Mouse (Mus musculus): ENCODE data around the gene Myo16. TPM values are rescaled to one million over a fixed set of nuclear protein-coding genes. Genes with fewer than 3 reads are reported as not detected.

The Myo16 gene
- polyA plus RNA-seq, 1 experiment from 2014 or later = 0.25 TPM

DNA sequence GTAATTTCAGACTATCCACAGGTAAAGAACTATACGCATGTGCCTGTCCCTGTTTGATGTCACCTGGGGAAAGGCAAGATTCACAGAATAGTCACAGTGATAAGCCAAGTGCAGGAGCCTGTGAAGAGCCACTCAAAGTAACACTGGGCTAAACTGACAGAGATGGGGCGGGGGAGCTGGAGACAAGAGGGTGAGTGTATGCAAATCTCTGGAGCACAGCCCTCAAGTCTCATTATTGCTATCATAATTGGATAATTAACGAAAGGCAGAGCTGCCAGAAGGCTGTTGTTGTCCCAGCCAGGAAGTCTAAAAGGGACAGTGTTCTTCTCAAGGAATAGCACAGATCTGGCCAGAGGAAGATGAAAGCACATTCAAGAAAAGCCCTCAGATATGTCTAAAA is 490.8 kb downstream of the Myo16 start:
- Histone ChIP-seq H3K27ac (ENCODE audit: low read length) (no peak overlapping the region), H3K9me3 (ENCODE audit: control insufficient read depth, low read length) (no peaks in the 10 kb centered on the region), H3K4me1 (replicated peaks; ENCODE audit: control insufficient read depth, insufficient read depth, low read length) (no peaks in the 10 kb centered on the region), H3K4me3 (ENCODE audit: low read length) (no peak overlapping the region), H3K9ac (ENCODE audit: low read length) (no peak overlapping the region), H3K36me3 (ENCODE audit: control insufficient read depth, insufficient read depth, low read length) (no peaks in the 10 kb centered on the region), H3K4me2 (ENCODE audit: low read depth, low read length) (no peak overlapping the region), H3K27me3 (ENCODE audit: control insufficient read depth, insufficient read depth, low read depth, low read length) (no peaks in the 10 kb centered on the region)
- WGBS = 55% methylated on average over 3 of the region's 3 CpGs
- ATAC-seq (ENCODE audit: low read depth) = no peak

DNA sequence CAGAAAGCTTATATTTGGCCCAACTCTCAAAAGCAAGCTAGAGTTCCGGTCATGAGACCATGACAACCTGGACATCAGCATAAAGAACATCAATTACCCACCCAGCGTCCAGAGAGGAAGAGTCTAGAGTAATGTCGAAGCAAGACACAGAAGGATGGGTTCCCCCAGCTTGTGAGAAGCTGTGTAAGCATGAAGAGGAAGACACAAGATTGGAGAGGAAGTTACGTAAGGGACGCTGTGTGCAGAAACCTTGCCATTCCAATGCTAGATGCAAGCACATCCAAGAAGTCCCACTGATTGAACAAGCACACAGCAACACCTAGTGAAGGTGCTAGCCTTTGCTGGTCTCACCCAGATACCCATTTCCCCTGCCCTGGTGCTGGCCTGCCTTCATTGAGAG is 492.0 kb downstream of the Myo16 start:
- H3K9ac ChIP-seq (ENCODE audit: low read length) = no peak overlapping the region

DNA sequence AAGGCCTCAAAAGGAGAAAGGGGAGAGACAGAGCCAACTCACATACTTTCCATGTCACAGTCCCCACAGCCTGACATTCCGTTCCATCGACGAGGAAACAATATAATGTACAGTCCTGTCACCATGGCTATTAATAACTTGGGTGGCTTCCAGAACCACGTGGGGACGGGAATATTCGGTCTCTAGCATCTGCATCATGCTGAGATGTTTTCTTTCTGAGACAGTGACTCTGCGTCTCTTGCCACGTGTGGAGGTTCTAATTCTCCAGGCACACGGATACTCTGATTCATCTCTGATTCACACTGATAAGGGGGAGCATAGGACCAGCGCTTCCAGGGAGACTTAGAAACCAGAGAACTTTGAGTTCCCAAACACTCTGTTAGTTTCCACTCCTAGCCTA is 492.8 kb downstream of the Myo16 start:
- WGBS = 45% methylated on average over 10 of the region's 10 CpGs
- ATAC-seq (ENCODE audit: low read depth) = 0 out of 2 replicates have a peak, but pooled peaks have one; percentile 36

More for the DNA sequence above, 492.0 kb downstream of the Myo16 start:
- no peak overlapping the region for H3K4me2 ChIP-seq (ENCODE audit: low read depth, low read length)
- no peaks in the 10 kb centered on the region for H3K9me3 ChIP-seq (ENCODE audit: control insufficient read depth, low read length)
- H3K4me1 ChIP-seq (replicated peaks; ENCODE audit: control insufficient read depth, insufficient read depth, low read length) = no peaks in the 10 kb centered on the region
- H3K36me3 ChIP-seq (ENCODE audit: control insufficient read depth, insufficient read depth, low read length) = no peaks in the 10 kb centered on the region
- H3K4me3 ChIP-seq (ENCODE audit: low read length) = no peak overlapping the region
- no peak for ATAC-seq (ENCODE audit: low read depth)
- H3K27ac ChIP-seq (ENCODE audit: low read length) = no peak overlapping the region
- WGBS = 88% methylated on average over 5 of the region's 5 CpGs
- no peaks in the 10 kb centered on the region for H3K27me3 ChIP-seq (ENCODE audit: control insufficient read depth, insufficient read depth, low read depth, low read length)

DNA sequence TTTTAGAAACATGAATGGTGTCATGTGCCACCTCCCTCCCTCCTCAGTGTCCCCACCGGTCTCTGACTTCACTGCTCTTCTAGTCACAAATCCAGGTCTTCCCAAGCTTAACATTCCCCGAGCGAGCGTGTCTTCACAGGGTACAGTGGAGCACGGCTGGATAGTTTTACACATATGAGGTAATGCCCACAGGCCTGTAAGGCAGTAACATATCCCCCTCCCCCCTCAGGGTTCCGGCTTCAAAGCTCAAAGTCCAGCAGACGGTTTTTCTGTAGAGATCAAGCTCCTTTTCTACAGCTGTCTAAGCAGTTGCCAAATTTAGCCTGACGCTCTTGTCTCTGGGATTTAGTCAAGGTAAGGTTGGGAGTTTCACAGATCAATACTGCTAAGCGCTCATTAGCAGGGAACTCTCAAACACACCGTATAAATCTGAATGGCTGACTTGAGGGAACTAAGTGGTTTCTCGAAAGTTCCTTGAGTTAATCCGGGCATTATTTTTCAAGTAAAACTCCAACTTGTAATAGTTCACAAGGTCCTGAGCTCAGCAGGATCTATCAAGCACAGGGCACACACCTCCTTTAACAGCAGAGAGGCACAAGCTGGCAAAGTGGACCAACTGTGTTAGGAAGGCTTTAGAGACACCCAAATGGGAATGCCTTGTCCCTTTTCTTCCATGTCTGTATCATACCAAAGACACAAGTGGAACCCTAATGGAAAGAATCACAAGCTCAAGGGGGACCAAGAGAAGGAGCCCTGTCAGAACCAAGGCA is 498.0 kb downstream of the Myo16 start:
- Histone ChIP-seq H3K27ac (ENCODE audit: low read length) (no peak overlapping the region), H3K36me3 (ENCODE audit: control insufficient read depth, insufficient read depth, low read length) (no peaks in the 10 kb centered on the region), H3K27me3 (ENCODE audit: control insufficient read depth, insufficient read depth, low read depth, low read length) (no peaks in the 10 kb centered on the region), H3K9me3 (ENCODE audit: control insufficient read depth, low read length) (no peaks in the 10 kb centered on the region), H3K4me2 (ENCODE audit: low read depth, low read length) (no peak overlapping the region), H3K9ac (ENCODE audit: low read length) (no peak overlapping the region), H3K4me1 (replicated peaks; ENCODE audit: control insufficient read depth, insufficient read depth, low read length) (no peaks in the 10 kb centered on the region), H3K4me3 (ENCODE audit: low read length) (no peak overlapping the region)
- WGBS = 77% methylated on average over 12 of the region's 12 CpGs
- ATAC-seq (ENCODE audit: low read depth) = no peak

More for the DNA sequence above, 492.8 kb downstream of the Myo16 start:
- Histone ChIP-seq H3K9me3 (ENCODE audit: control insufficient read depth, low read length) (no peaks in the 10 kb centered on the region), H3K4me2 (ENCODE audit: low read depth, low read length) (no peak overlapping the region), H3K9ac (ENCODE audit: low read length) (no peak overlapping the region), H3K27me3 (ENCODE audit: control insufficient read depth, insufficient read depth, low read depth, low read length) (no peaks in the 10 kb centered on the region), H3K4me3 (ENCODE audit: low read length) (no peak overlapping the region), H3K36me3 (ENCODE audit: control insufficient read depth, insufficient read depth, low read length) (no peaks in the 10 kb centered on the region), H3K27ac (ENCODE audit: low read length) (no peak overlapping the region), H3K4me1 (replicated peaks; ENCODE audit: control insufficient read depth, insufficient read depth, low read length) (no peaks in the 10 kb centered on the region)

DNA sequence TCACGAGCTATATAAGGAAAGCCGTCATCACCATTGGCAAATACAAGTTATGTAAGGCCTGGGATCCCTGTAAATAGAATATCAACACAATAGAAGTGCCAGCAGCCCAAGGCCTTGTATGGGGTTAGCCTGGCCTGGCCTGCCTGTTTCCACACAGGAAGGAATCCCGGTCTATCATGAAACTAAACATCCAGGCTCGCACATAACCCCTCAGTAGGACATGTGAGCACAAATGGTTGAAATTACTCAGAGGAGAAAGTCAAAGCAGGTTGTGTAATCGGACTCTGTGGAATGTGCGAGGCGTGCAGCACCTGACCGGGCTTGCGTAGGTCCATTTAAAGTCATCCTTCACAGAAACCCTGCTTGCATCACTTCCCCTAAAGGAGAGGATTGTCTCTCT is 499.6 kb downstream of the Myo16 start:
- H3K27ac ChIP-seq (ENCODE audit: low read length) = no peak overlapping the region
- H3K9me3 ChIP-seq (ENCODE audit: control insufficient read depth, low read length) = no peaks in the 10 kb centered on the region
- no peak overlapping the region for H3K4me3 ChIP-seq (ENCODE audit: low read length)
- H3K4me2 ChIP-seq (ENCODE audit: low read depth, low read length) = no peak overlapping the region
- no peaks in the 10 kb centered on the region for H3K27me3 ChIP-seq (ENCODE audit: control insufficient read depth, insufficient read depth, low read depth, low read length)
- H3K36me3 ChIP-seq (ENCODE audit: control insufficient read depth, insufficient read depth, low read length) = no peaks in the 10 kb centered on the region
- H3K9ac ChIP-seq (ENCODE audit: low read length) = no peak overlapping the region
- WGBS = 63% methylated on average over 9 of the region's 9 CpGs
- no peaks in the 10 kb centered on the region for H3K4me1 ChIP-seq (replicated peaks; ENCODE audit: control insufficient read depth, insufficient read depth, low read length)
- ATAC-seq (ENCODE audit: low read depth) = peak; percentile 66

DNA sequence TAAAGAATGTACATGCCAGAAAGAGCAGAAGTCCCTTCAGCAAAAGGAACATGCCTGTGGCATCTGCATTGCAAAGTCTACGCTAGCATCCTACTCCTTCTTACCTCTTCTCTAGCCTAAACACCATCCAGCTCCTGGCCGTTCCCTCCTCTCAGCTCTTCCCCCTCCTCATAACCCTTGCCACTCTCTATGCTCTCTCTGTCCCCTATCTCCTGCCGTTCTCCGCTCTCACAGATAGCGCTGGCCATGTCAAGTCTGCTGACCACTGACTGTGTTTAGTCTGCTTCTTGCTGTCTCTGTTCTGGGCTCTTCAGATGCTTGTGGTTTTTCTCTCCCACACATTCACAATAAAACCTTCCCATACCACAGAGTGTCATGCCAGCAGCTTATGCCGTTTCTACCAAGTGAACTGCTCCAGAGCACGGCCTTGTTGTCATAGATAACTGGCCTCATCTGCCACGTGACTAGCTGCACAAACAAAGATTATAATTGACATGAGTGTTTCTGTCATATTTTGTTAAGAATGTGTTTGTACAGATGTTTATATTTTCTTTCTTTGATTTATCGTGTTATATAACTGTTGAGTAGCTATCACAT is 501.3 kb downstream of the Myo16 start:
- no peak for ATAC-seq (ENCODE audit: low read depth)
- Histone ChIP-seq H3K27me3 (ENCODE audit: control insufficient read depth, insufficient read depth, low read depth, low read length) (no peaks in the 10 kb centered on the region), H3K9ac (ENCODE audit: low read length) (no peak overlapping the region), H3K9me3 (ENCODE audit: control insufficient read depth, low read length) (no peaks in the 10 kb centered on the region), H3K4me2 (ENCODE audit: low read depth, low read length) (no peak overlapping the region), H3K36me3 (ENCODE audit: control insufficient read depth, insufficient read depth, low read length) (no peaks in the 10 kb centered on the region), H3K4me3 (ENCODE audit: low read length) (no peak overlapping the region), H3K27ac (ENCODE audit: low read length) (no peak overlapping the region), H3K4me1 (replicated peaks; ENCODE audit: control insufficient read depth, insufficient read depth, low read length) (no peaks in the 10 kb centered on the region)
- WGBS = 58% methylated on average over 9 of the region's 9 CpGs

DNA sequence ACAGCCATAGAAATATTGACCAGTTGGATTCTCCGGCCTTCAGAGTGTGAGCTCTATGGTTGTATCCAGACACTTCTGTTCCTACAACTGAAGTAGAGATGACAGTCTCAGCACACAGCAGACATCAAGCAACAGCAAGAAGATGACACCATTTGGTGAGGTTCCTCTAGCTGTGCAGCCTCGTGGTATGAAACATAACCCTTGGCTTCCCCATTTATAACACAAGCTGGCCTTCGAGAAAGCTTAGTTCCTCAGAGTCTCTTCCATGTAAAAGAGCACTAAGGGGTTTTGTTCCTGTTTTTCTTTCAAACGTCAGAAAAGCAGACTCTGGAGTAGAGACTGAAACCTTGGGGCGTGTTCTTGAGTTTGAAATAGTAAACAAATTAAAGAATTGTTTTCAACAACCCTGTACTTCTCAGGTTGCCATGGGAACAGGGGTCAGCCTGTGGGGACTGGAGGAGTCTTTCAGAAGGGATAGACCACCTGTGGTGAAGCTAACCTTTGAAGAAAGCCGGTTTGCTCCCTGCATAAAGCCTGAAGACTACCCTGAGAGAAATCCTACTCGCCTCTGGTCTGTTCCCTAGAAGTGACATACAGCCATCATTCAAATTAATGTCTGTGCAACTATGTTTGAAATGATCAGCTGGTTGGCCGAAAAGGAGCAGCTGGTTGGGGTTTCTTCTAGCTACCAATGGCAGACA is 510.2 kb downstream of the Myo16 start:
- no peaks in the 10 kb centered on the region for H3K9me3 ChIP-seq (ENCODE audit: control insufficient read depth, low read length)
- H3K4me2 ChIP-seq (ENCODE audit: low read depth, low read length) = no peak overlapping the region
- H3K27me3 ChIP-seq (ENCODE audit: control insufficient read depth, insufficient read depth, low read depth, low read length) = no peaks in the 10 kb centered on the region
- H3K9ac ChIP-seq (ENCODE audit: low read length) = no peak overlapping the region
- no peaks in the 10 kb centered on the region for H3K36me3 ChIP-seq (ENCODE audit: control insufficient read depth, insufficient read depth, low read length)
- ATAC-seq (ENCODE audit: low read depth) = no peak
- peaks cover 12% of the 10 kb centered on the region for H3K4me1 ChIP-seq (replicated peaks; ENCODE audit: control insufficient read depth, insufficient read depth, low read length)
- H3K4me3 ChIP-seq (ENCODE audit: low read length) = no peak overlapping the region
- H3K27ac ChIP-seq (ENCODE audit: low read length) = peak overlapping the region; percentile 14; the same call in 1 of the 2 replicates
- WGBS = 26% methylated on average over 8 of the region's 8 CpGs

DNA sequence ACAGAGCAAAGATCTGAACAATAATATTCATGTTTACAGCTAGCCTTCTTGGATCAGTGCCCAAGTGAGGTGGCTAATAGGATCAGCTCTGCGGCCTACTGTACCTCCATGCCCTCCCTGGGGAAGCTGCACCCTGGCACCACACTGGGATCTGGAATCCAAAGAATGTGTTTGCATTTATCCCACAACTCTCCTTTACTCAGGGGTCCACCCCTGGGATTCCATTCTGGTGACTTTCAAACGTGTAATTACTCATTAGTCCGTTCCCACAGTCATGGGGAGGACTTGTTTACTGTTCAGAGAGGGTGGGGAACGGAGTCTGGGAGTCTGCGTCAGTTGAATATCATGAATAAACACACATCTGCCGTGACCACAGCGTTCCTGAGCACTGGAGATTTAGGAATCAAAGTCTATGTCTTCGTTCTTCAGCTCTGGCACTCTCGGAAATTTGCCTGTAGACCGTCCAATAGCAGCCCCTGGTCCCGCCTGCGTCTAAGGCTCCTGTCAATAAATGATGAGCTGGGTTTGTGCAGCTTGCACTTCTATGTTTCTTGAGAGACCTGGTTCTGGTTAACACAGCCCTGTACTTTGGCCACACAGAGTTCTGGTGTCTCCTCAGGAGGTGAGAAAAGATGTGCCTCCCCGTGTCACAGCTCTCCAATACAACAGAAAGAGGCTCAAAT is 511.3 kb downstream of the Myo16 start:
- Histone ChIP-seq H3K9ac (ENCODE audit: low read length) (no peak overlapping the region), H3K4me2 (ENCODE audit: low read depth, low read length) (peak overlapping the region; percentile 21), H3K27ac (ENCODE audit: low read length) (no peak overlapping the region), H3K4me1 (replicated peaks; ENCODE audit: control insufficient read depth, insufficient read depth, low read length) (peaks cover 12% of the 10 kb centered on the region), H3K4me3 (ENCODE audit: low read length) (no peak overlapping the region), H3K36me3 (ENCODE audit: control insufficient read depth, insufficient read depth, low read length) (no peaks in the 10 kb centered on the region), H3K9me3 (ENCODE audit: control insufficient read depth, low read length) (no peaks in the 10 kb centered on the region), H3K27me3 (ENCODE audit: control insufficient read depth, insufficient read depth, low read depth, low read length) (no peaks in the 10 kb centered on the region)
- peak; percentile 78 for ATAC-seq (ENCODE audit: low read depth)
- 15% methylated on average over 13 of the region's 13 CpGs for WGBS

DNA sequence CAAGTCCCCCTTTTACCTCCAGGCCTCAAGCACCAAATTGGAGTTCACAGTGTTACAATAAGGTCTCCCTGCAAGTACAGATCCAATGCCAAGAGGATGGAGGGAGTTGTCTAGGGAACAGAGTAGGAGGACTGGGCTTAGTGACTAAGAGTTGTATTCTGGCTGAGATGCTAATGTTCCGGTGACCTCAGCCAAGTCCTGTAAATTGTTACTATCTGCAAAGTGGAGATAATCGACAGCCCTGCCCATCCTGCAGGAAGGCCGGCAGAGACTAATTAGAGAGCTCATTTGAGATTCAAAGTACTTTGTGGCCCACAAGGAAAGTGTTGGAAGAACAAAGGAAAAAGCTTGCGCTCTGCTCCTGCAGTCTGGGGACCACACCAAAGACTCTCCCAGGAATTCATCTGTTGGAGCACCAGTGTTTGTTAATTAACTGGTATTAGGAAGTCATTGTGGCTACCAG is 512.1 kb downstream of the Myo16 start:
- H3K9me3 ChIP-seq (ENCODE audit: control insufficient read depth, low read length) = no peaks in the 10 kb centered on the region
- no peaks in the 10 kb centered on the region for H3K27me3 ChIP-seq (ENCODE audit: control insufficient read depth, insufficient read depth, low read depth, low read length)
- H3K4me1 ChIP-seq (replicated peaks; ENCODE audit: control insufficient read depth, insufficient read depth, low read length) = peaks cover 12% of the 10 kb centered on the region
- H3K36me3 ChIP-seq (ENCODE audit: control insufficient read depth, insufficient read depth, low read length) = no peaks in the 10 kb centered on the region
- no peak overlapping the region for H3K9ac ChIP-seq (ENCODE audit: low read length)
- no peak overlapping the region for H3K4me3 ChIP-seq (ENCODE audit: low read length)
- WGBS = 39% methylated on average over 4 of the region's 4 CpGs
- H3K27ac ChIP-seq (ENCODE audit: low read length) = no peak overlapping the region
- ATAC-seq (ENCODE audit: low read depth) = no peak
- no peak overlapping the region for H3K4me2 ChIP-seq (ENCODE audit: low read depth, low read length)

Measured in lung, embryonic 16.5 days (tissue).